Mouse (Mus musculus): ENCODE measurements at regions not wholly inside any gene's neighbourhood (a gene's known extent, or its start where the extent isn't known, plus 50 kb on each side); places are given as distances from the start of the nearest gene placed in this dataset.
A peak's percentile ranks its signal among the peaks of the same experiment; 100 is the strongest.

GRCm38 (mm10) chr3:132007356-132007755 is 77.7 kb upstream of the Dkk2 start:
- H3K4me3 ChIP-seq (replicated peaks in 1 of 3; ENCODE audit: low read depth in 2 of 3, low read length in 2 of 3, poor library complexity in 1 of 3), result no peak overlapping the region
- in situ Hi-C loops (cut with MboI; ENCODE audit: low pct_ligation_motif_present, low pct_unique_long_range_greater_than_20kb, low sequenced_read_pairs) (no loop called here), dilution Hi-C loops (cut with MboI; ENCODE audit: extremely low pct_ligation_motif_present, extremely low pct_unique_long_range_greater_than_20kb, low sequenced_read_pairs) (no loop called here)
- TF ChIP-seq RAD21 (IDR thresholded peaks at IDR 0.05; ENCODE audit: low read depth, low read length) (no peak), KAT2A (IDR thresholded peaks at IDR 0.05; ENCODE audit: insufficient replicate concordance, low read length) (no peak), MXI1 (IDR thresholded peaks at IDR 0.05; ENCODE audit: low read depth, low read length) (no peak), PAX5 (IDR thresholded peaks at IDR 0.05; ENCODE audit: low read length) (no peak), MAFK (IDR thresholded peaks at IDR 0.05; ENCODE audit: insufficient replicate concordance, low read length) (no peak), IRF4 (IDR thresholded peaks at IDR 0.05; ENCODE audit: low read depth, low read length) (no peak), NELFE (IDR thresholded peaks at IDR 0.05; ENCODE audit: low read depth, low read length) (no peak), JUN (IDR thresholded peaks at IDR 0.05; ENCODE audit: insufficient read depth, low read depth, low read length) (no peak)
- no peak overlapping the region for H3K4me2 ChIP-seq (ENCODE audit: insufficient read depth, low read depth, poor library complexity, severe bottlenecking)
- no peak overlapping the region for H3K9ac ChIP-seq (ENCODE audit: insufficient read depth, low read depth)
- H3K79me2 ChIP-seq (replicated peaks; ENCODE audit: control insufficient read depth, extremely low read depth, insufficient read depth, poor library complexity, severe bottlenecking), result no peaks in the 10 kb centered on the region
- no peaks in the 10 kb centered on the region for H3K9me3 ChIP-seq (replicated peaks; ENCODE audit: low read length)
- H3K27me3 ChIP-seq (replicated peaks), result no peaks in the 10 kb centered on the region
- H3K27ac ChIP-seq (ENCODE audit: insufficient read depth, low read depth), result no peak overlapping the region
- peaks cover 0 to 5% of the 10 kb centered on the region in 2 experiments; a peak in 1 of 4 replicates for H3K4me1 ChIP-seq (ENCODE audit: control insufficient read depth in 1 of 2, insufficient read depth in 2 of 2)
- DNase-seq (ENCODE audit: extremely low read depth), result no peak
- no peaks in the 10 kb centered on the region for H3K36me3 ChIP-seq (replicated peaks in 1 of 2; ENCODE audit: control insufficient read depth in 1 of 2, insufficient read depth in 1 of 2, low read length in 1 of 2)

DNA sequence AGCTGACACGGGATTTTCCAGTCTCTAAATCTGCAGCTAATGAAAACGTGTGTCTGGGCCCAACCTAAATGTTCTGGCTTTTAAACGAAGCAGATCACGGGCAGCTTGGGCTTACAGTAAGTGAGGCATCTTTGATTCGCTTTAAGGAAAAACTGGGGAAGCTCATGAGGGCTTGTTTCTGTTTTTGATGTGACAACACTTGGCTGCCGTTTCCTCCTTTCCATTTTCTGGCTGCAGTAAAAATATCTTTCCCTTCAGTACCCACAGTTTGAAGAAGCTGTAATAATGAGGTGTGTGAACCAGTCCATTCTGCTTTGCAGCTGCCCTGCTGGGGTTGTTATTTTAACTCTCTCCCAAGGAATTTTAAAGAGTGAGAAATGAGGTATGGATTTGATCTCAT is 69.9 kb upstream of the Dkk2 start:
- Histone ChIP-seq H3K4me1 (ENCODE audit: control insufficient read depth in 1 of 2, insufficient read depth in 2 of 2) (no peaks in the 10 kb centered on the region), H3K36me3 (replicated peaks in 1 of 2; ENCODE audit: control insufficient read depth in 1 of 2, insufficient read depth in 1 of 2, low read length in 1 of 2) (no peaks in the 10 kb centered on the region), H3K27me3 (replicated peaks) (no peaks in the 10 kb centered on the region), H3K27ac (ENCODE audit: insufficient read depth, low read depth) (no peak overlapping the region), H3K9ac (ENCODE audit: insufficient read depth, low read depth) (no peak overlapping the region), H3K4me2 (ENCODE audit: insufficient read depth, low read depth, poor library complexity, severe bottlenecking) (peak overlapping the region; percentile 3; the same call in 1 of the 2 replicates), H3K4me3 (replicated peaks in 1 of 3; ENCODE audit: low read depth in 2 of 3, low read length in 2 of 3, poor library complexity in 1 of 3) (no peak overlapping the region), H3K9me3 (replicated peaks; ENCODE audit: low read length) (no peaks in the 10 kb centered on the region), H3K79me2 (replicated peaks; ENCODE audit: control insufficient read depth, extremely low read depth, insufficient read depth, poor library complexity, severe bottlenecking) (no peaks in the 10 kb centered on the region)
- no peak for DNase-seq (ENCODE audit: extremely low read depth)
- dilution Hi-C loops (cut with MboI; ENCODE audit: extremely low pct_ligation_motif_present, extremely low pct_unique_long_range_greater_than_20kb, low sequenced_read_pairs) (no loop called here), in situ Hi-C loops (cut with MboI; ENCODE audit: low pct_ligation_motif_present, low pct_unique_long_range_greater_than_20kb, low sequenced_read_pairs) (no loop called here)
- TF ChIP-seq IRF4 (IDR thresholded peaks at IDR 0.05; ENCODE audit: low read depth, low read length) (no peak), TCF12 (IDR thresholded peaks at IDR 0.05; ENCODE audit: low read depth, low read length) (no peak), NELFE (IDR thresholded peaks at IDR 0.05; ENCODE audit: low read depth, low read length) (no peak), UBTF (IDR thresholded peaks at IDR 0.05; ENCODE audit: low read depth, low read length) (no peak), HCFC1 (IDR thresholded peaks at IDR 0.05; ENCODE audit: low read depth, low read length) (no peak), CHD1 (IDR thresholded peaks at IDR 0.05; ENCODE audit: low read depth, low read length) (no peak), RCOR1 (conservative IDR thresholded peaks at IDR 0.05; ENCODE audit: low read depth, low read length) (no peak), ETS1 (conservative IDR thresholded peaks at IDR 0.05; ENCODE audit: low read depth, low read length) (no peak), MYC (IDR thresholded peaks at IDR 0.05; ENCODE audit: low read depth, low read length) (no peak), USF1 (IDR thresholded peaks at IDR 0.05; ENCODE audit: low read depth, low read length) (no peak), USF2 (conservative IDR thresholded peaks at IDR 0.05; ENCODE audit: low read depth, low read length) (no peak), POLR2A (IDR thresholded peaks at IDR 0.05; ENCODE audit: low read depth, low read length) (no peak), MAX (IDR thresholded peaks at IDR 0.05; ENCODE audit: low read length) (no peak), RAD21 (IDR thresholded peaks at IDR 0.05; ENCODE audit: low read depth, low read length) (no peak), CTCF (conservative IDR thresholded peaks at IDR 0.05 in 1 of 2, IDR thresholded peaks at IDR 0.05 in 1 of 2; ENCODE audit: low read depth in 2 of 2, low read length in 2 of 2) (no peak), ZKSCAN1 (IDR thresholded peaks at IDR 0.05; ENCODE audit: borderline replicate concordance, low read depth, low read length) (no peak), MEF2A (IDR thresholded peaks at IDR 0.05; ENCODE audit: borderline replicate concordance, low read depth, low read length) (no peak)
